Mouse (Mus musculus) ES-Bruce4 (cell line): Measurements from ENCODE around the gene Fkbp1a. TPM values are rescaled to one million over a fixed set of nuclear protein-coding genes. Genes with fewer than 3 reads are reported as not detected.

Source experiments
- H3K27ac ChIP-seq: 2 replicates; pipeline ENCODE4 v1.5.1; 2012; ENCODE audit warnings: low read length, inconsistent platforms; ENCODE audit not compliant: insufficient read depth
- H3K27me3 ChIP-seq: 2 replicates; pipeline ENCODE4 v1.6.1; 2012; ENCODE audit warnings: mild to moderate bottlenecking, low read length, inconsistent platforms; ENCODE audit not compliant: control insufficient read depth, poor library complexity, insufficient read depth, severe bottlenecking
- H3K36me3 ChIP-seq: 2 replicates; pipeline ENCODE4 v1.6.1; 2012; ENCODE audit warnings: inconsistent platforms, mild to moderate bottlenecking, low read length, moderate library complexity; ENCODE audit not compliant: control insufficient read depth, poor library complexity, insufficient read depth, severe bottlenecking
- H3K4me1 ChIP-seq: one replicate; pipeline ENCODE4 v1.8.1; 2011; ENCODE audit warnings: low read length; ENCODE audit not compliant: control insufficient read depth, insufficient read depth
- H3K4me3 ChIP-seq: 2 replicates; pipeline ENCODE4 v1.5.1; 2011; ENCODE audit warnings: low read depth, mild to moderate bottlenecking, low read length
- H3K9ac ChIP-seq: 2 replicates; pipeline ENCODE4 v1.6.1; 2012; ENCODE audit warnings: low read depth, mild to moderate bottlenecking, inconsistent platforms; ENCODE audit not compliant: poor library complexity, severe bottlenecking
- H3K9me3 ChIP-seq: replicated peaks from 2 replicates; pipeline ENCODE4 v1.6.1; 2012; ENCODE audit warnings: mild to moderate bottlenecking, low read length, inconsistent platforms; ENCODE audit not compliant: control insufficient read depth, poor library complexity, insufficient read depth, severe bottlenecking
- CTCF ChIP-seq: IDR thresholded peaks from one replicate; pipeline ENCODE4 v1.8.1; 2011; ENCODE audit warnings: low read depth, low read length
- EP300 ChIP-seq: IDR thresholded peaks from 2 replicates; pipeline ENCODE4 v1.6.1; 2011; ENCODE audit warnings: low read depth, low read length; ENCODE audit not compliant: insufficient read depth
- POLR2A ChIP-seq: IDR thresholded peaks from one replicate; pipeline ENCODE4 v1.8.1; 2011; ENCODE audit warnings: low read length; ENCODE audit not compliant: insufficient read depth
- polyA plus RNA-seq: library from polyadenylated mRNA; stranded (reverse); fragments of >200 nt; gene quantifications from 2 replicates; pipeline ENCODE4 v1.2.4, GENCODE M21; 2011; ENCODE audit warnings: low read depth; ENCODE audit not compliant: missing spikeins, insufficient read depth, insufficient read length

The Fkbp1a gene
- polyA plus RNA-seq, 1 experiment: 363 TPM

- H3K4me1 ChIP-seq: no peaks in the 10 kb centered on the region
- no peaks in the 10 kb centered on the region for H3K27me3 ChIP-seq
- H3K9me3 ChIP-seq: no peaks in the 10 kb centered on the region
- H3K4me3 ChIP-seq: peak overlapping the region; percentile 99
- H3K9ac ChIP-seq: peak overlapping the region; percentile 85
- TF ChIP-seq POLR2A (no peak), EP300 (no peak), CTCF (no peak)
- H3K36me3 ChIP-seq: peaks cover 36% of the 10 kb centered on the region
- peak overlapping the region; percentile 44 for H3K27ac ChIP-seq
These were observed 996 bp downstream of the Fkbp1a start for GRCm38 (mm10) chr2:151543063-151543895.

- TF ChIP-seq EP300: no peak
- no peak for TF ChIP-seq POLR2A
- TF ChIP-seq CTCF: no peak
- Histone ChIP-seq H3K4me3 (no peak overlapping the region), H3K27me3 (no peaks in the 10 kb centered on the region), H3K4me1 (no peaks in the 10 kb centered on the region), H3K9ac (no peak overlapping the region), H3K36me3 (peaks cover 39% of the 10 kb centered on the region), H3K9me3 (no peaks in the 10 kb centered on the region), H3K27ac (no peak overlapping the region)
These were observed 2.4 kb downstream of the Fkbp1a start for GRCm38 (mm10) chr2:151544673-151545072.

GRCm38 (mm10) chr2:151546571-151546970 is 4.3 kb downstream of the Fkbp1a start:
- Histone ChIP-seq H3K4me1 (no peaks in the 10 kb centered on the region), H3K27ac (no peak overlapping the region), H3K9me3 (no peaks in the 10 kb centered on the region), H3K27me3 (no peaks in the 10 kb centered on the region), H3K9ac (no peak overlapping the region), H3K4me3 (no peak overlapping the region), H3K36me3 (peaks cover 50% of the 10 kb centered on the region)
- TF ChIP-seq CTCF: no peak
- no peak for TF ChIP-seq EP300
- no peak for TF ChIP-seq POLR2A

GRCm38 (mm10) chr2:151549615-151550121 is 7.4 kb downstream of the Fkbp1a start:
- Histone ChIP-seq H3K9ac (no peak overlapping the region), H3K27me3 (no peaks in the 10 kb centered on the region), H3K4me1 (no peaks in the 10 kb centered on the region), H3K36me3 (peaks cover 56% of the 10 kb centered on the region), H3K4me3 (no peak overlapping the region), H3K9me3 (no peaks in the 10 kb centered on the region), H3K27ac (no peak overlapping the region)
- TF ChIP-seq CTCF: no peak
- no peak for TF ChIP-seq EP300
- no peak for TF ChIP-seq POLR2A

- H3K36me3 ChIP-seq: peaks cover 47% of the 10 kb centered on the region
- H3K9ac ChIP-seq: no peak overlapping the region
- no peaks in the 10 kb centered on the region for H3K27me3 ChIP-seq
- no peak overlapping the region for H3K27ac ChIP-seq
- TF ChIP-seq POLR2A (no peak), CTCF (no peak)
- no peaks in the 10 kb centered on the region for H3K9me3 ChIP-seq
- no peaks in the 10 kb centered on the region for H3K4me1 ChIP-seq
- no peak overlapping the region for H3K4me3 ChIP-seq
These were observed 20.9 kb downstream of the Fkbp1a start for GRCm38 (mm10) chr2:151562930-151563921.
